Mouse (Mus musculus) stomach, embryonic 16.5 days (tissue): Measurements from ENCODE around the gene Nt5dc2. TPM values are rescaled to one million over a fixed set of nuclear protein-coding genes. Genes with fewer than 3 reads are reported as not detected.

Source experiments
- ATAC-seq: fragments of 200-750 bp; cut with Nextera tagmentation; 2 replicates; pipeline ENCODE4 v1.8.0; 2017; ENCODE audit warnings: moderate number of reproducible peaks, moderate TSS enrichment; ENCODE audit not compliant: insufficient read depth, low FRiP score
- H3K27ac ChIP-seq: fragments of 300-500 bp; sonication (generic); 2 replicates; pipeline ENCODE4 v1.5.1; 2014; ENCODE audit warnings: low read length
- H3K27me3 ChIP-seq: fragments of 300-500 bp; sonication (generic); 2 replicates; pipeline ENCODE4 v1.6.1; 2014; ENCODE audit warnings: low read length, control low read depth, mixed read lengths; ENCODE audit not compliant: control insufficient read depth, insufficient read depth
- H3K36me3 ChIP-seq: fragments of 300-500 bp; sonication (generic); 2 replicates; pipeline ENCODE4 v1.6.1; 2014; ENCODE audit warnings: low read length; ENCODE audit not compliant: control insufficient read depth, insufficient read depth
- H3K4me1 ChIP-seq: fragments of 300-500 bp; sonication (generic); 2 replicates; pipeline ENCODE4 v1.6.1; 2014; ENCODE audit warnings: low read length, control low read depth, mixed read lengths; ENCODE audit not compliant: control insufficient read depth, insufficient read depth
- H3K4me2 ChIP-seq: fragments of 300-500 bp; sonication (generic); 2 replicates; pipeline ENCODE4 v1.6.1; 2014; ENCODE audit warnings: low read depth, low read length, mixed read lengths
- H3K4me3 ChIP-seq: fragments of 300-500 bp; sonication (generic); replicated peaks from 2 replicates; pipeline ENCODE4 v1.5.1; 2014; ENCODE audit warnings: mild to moderate bottlenecking, low read length
- H3K9ac ChIP-seq: fragments of 300-500 bp; sonication (generic); 2 replicates; pipeline ENCODE4 v1.6.1; 2014; ENCODE audit warnings: low read length
- H3K9me3 ChIP-seq: fragments of 300-500 bp; sonication (generic); replicated peaks from 2 replicates; pipeline ENCODE4 v1.6.1; 2016; ENCODE audit warnings: low read length, control low read depth; ENCODE audit not compliant: control insufficient read depth
- WGBS: fragments of 180-500 bp; shearing (Covaris S2); extraction: QIAGEN DNeasy Blood & Tissue Kit; methylation state at CpG from one replicate; pipeline ENCODE4 v1.1.7; 2014; 5-methylcytosine and 5-hydroxymethylcytosine counted together
- polyA plus RNA-seq: library from polyadenylated mRNA; unstranded; fragments of >200 nt; fragmentation: Nextera tagmentation; extraction: Ambion mirVana; gene quantifications from 2 replicates; pipeline ENCODE4 v1.2.1, GENCODE M21; 2015

The Nt5dc2 gene
- polyA plus RNA-seq, 1 experiment from 2014 or later, result 232 TPM

GRCm38 (mm10) chr14:31172781-31173455 lies 42.1 kb downstream of the Nt5dc2 start:
- H3K4me2 ChIP-seq, result no peak overlapping the region
- H3K27me3 ChIP-seq, result no peaks in the 10 kb centered on the region
- 72% methylated on average over 18 of the region's 18 CpGs for WGBS
- H3K4me3 ChIP-seq, result no peak overlapping the region
- no peaks in the 10 kb centered on the region for H3K9me3 ChIP-seq
- H3K9ac ChIP-seq, result no peak overlapping the region
- peaks cover 56% of the 10 kb centered on the region for H3K36me3 ChIP-seq
- no peaks in the 10 kb centered on the region for H3K4me1 ChIP-seq
- 0 out of 2 replicates have a peak, but pooled peaks have one; percentile 9 for ATAC-seq
- no peak overlapping the region for H3K27ac ChIP-seq

- Histone ChIP-seq H3K27me3 (no peaks in the 10 kb centered on the region), H3K36me3 (peaks cover 57% of the 10 kb centered on the region), H3K9ac (no peak overlapping the region), H3K27ac (no peak overlapping the region), H3K9me3 (no peaks in the 10 kb centered on the region), H3K4me2 (no peak overlapping the region), H3K4me3 (no peak overlapping the region), H3K4me1 (no peaks in the 10 kb centered on the region)
- WGBS, result 85% methylated on average over 7 of the region's 7 CpGs
- ATAC-seq, result no peak
Measured at GRCm38 (mm10) chr14:31173537-31173936, 42.7 kb downstream of the Nt5dc2 start.

GRCm38 (mm10) chr14:31177287-31177686 lies 46.4 kb downstream of the Nt5dc2 start:
- 85% methylated on average over 16 of the region's 16 CpGs for WGBS
- no peak overlapping the region for H3K4me2 ChIP-seq

GRCm38 (mm10) chr14:31177715-31178114 lies 46.9 kb downstream of the Nt5dc2 start:
- Histone ChIP-seq H3K27me3 (no peaks in the 10 kb centered on the region), H3K4me3 (no peak overlapping the region), H3K4me1 (no peaks in the 10 kb centered on the region), H3K9ac (no peak overlapping the region), H3K36me3 (peaks cover 54% of the 10 kb centered on the region), H3K9me3 (no peaks in the 10 kb centered on the region), H3K27ac (no peak overlapping the region), H3K4me2 (no peak overlapping the region)
- ATAC-seq, result no peak
- WGBS, result 90% methylated on average over 5 of the region's 5 CpGs

More at GRCm38 (mm10) chr14:31177287-31177686, 46.4 kb downstream of the Nt5dc2 start:
- Histone ChIP-seq H3K36me3 (peaks cover 59% of the 10 kb centered on the region), H3K27ac (no peak overlapping the region), H3K27me3 (no peaks in the 10 kb centered on the region), H3K4me1 (no peaks in the 10 kb centered on the region), H3K9me3 (no peaks in the 10 kb centered on the region), H3K9ac (no peak overlapping the region), H3K4me3 (no peak overlapping the region)
- ATAC-seq, result no peak

- Histone ChIP-seq H3K9me3 (no peaks in the 10 kb centered on the region), H3K27ac (no peak overlapping the region), H3K4me3 (no peak overlapping the region), H3K36me3 (peaks cover 64% of the 10 kb centered on the region), H3K9ac (no peak overlapping the region), H3K4me2 (no peak overlapping the region), H3K4me1 (no peaks in the 10 kb centered on the region), H3K27me3 (no peaks in the 10 kb centered on the region)
- no peak for ATAC-seq
- 90% methylated on average over 12 of the region's 12 CpGs for WGBS
Measured at GRCm38 (mm10) chr14:31179677-31180365, 49.0 kb downstream of the Nt5dc2 start.

GRCm38 (mm10) chr14:31181512-31181911 lies 50.7 kb downstream of the Nt5dc2 start:
- Histone ChIP-seq H3K9me3 (no peaks in the 10 kb centered on the region), H3K4me3 (no peak overlapping the region), H3K36me3 (peaks cover 68% of the 10 kb centered on the region), H3K27ac (no peak overlapping the region), H3K27me3 (no peaks in the 10 kb centered on the region), H3K4me1 (no peaks in the 10 kb centered on the region), H3K4me2 (no peak overlapping the region), H3K9ac (no peak overlapping the region)
- no peak for ATAC-seq
- 84% methylated on average over 4 of the region's 4 CpGs for WGBS

- Histone ChIP-seq H3K36me3 (peaks cover 71% of the 10 kb centered on the region), H3K27ac (peak overlapping the region; percentile 31; the same call in 1 of the 2 replicates), H3K4me1 (no peaks in the 10 kb centered on the region), H3K4me2 (no peak overlapping the region), H3K27me3 (no peaks in the 10 kb centered on the region), H3K9ac (no peak overlapping the region), H3K4me3 (no peak overlapping the region), H3K9me3 (no peaks in the 10 kb centered on the region)
- 70% methylated on average over 2 of the region's 2 CpGs for WGBS
- no peak for ATAC-seq
Measured at GRCm38 (mm10) chr14:31182786-31183290, 52.0 kb downstream of the Nt5dc2 start.

GRCm38 (mm10) chr14:31183541-31183940 lies 52.7 kb downstream of the Nt5dc2 start:
- ATAC-seq, result no peak
- Histone ChIP-seq H3K4me1 (no peaks in the 10 kb centered on the region), H3K27me3 (no peaks in the 10 kb centered on the region), H3K4me2 (no peak overlapping the region), H3K27ac (peak overlapping the region; percentile 41), H3K9me3 (no peaks in the 10 kb centered on the region), H3K4me3 (no peak overlapping the region), H3K9ac (no peak overlapping the region), H3K36me3 (peaks cover 75% of the 10 kb centered on the region)
- WGBS, result 75% methylated on average over 5 of the region's 5 CpGs

GRCm38 (mm10) chr14:31184195-31184594 lies 53.3 kb downstream of the Nt5dc2 start:
- Histone ChIP-seq H3K27ac (no peak overlapping the region; the same call in 1 of the 2 replicates), H3K36me3 (peaks cover 78% of the 10 kb centered on the region), H3K9ac (no peak overlapping the region), H3K4me1 (no peaks in the 10 kb centered on the region), H3K27me3 (no peaks in the 10 kb centered on the region), H3K4me3 (no peak overlapping the region), H3K4me2 (no peak overlapping the region), H3K9me3 (no peaks in the 10 kb centered on the region)
- ATAC-seq, result no peak
- WGBS, result 91% methylated on average over 12 of the region's 12 CpGs
